31 mouse cellular contexts compared by ENCODE assay signal in the genomic region with DNA sequence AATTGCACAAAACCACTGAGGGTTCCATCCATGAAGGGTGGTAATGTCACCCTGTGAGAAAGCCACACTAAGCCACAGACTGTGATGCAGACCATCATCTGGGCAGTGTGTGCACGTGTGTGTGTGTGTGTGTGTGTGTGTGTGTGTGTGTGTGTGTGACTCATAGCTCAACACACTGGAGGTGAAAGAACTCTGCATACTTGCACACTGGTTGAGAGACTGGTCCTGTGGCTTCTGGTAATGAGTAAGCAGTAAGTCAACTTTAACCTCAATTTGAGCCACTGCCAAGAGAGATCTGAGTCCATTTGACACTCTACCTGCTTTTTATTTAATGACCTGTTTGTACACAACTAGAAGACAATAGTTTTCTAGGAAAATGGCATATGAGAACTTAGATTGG. TPM values are rescaled to one million over a fixed set of nuclear protein-coding genes. Genes with fewer than 3 reads are reported as not detected.
DNase-seq lines count a peak whose midpoint lies in the region; ATAC-seq and TF ChIP-seq lines count a peak whose summit lies in the region.
"Had no signal": no experiment of that assay in that cellular context is flagged by ENCODE, and none has a peak within 500 bp of the region (broad histone marks: within the 10 kb centered on the region; RNA-seq: fewer than 3 reads in every experiment).

No protein-coding gene starts in this region.

- H3K27ac ChIP-seq in limb, embryonic 11.5 days (replicated peaks; ENCODE audit: low read depth, low read length): no peak overlapping the region
- H3K27ac ChIP-seq in limb, embryonic 10.5 days: no peak overlapping the region
- no peak overlapping the region for H3K27ac ChIP-seq in stomach, postnatal 0 days (replicated peaks)
- H3K27ac ChIP-seq: embryonic facial prominence, embryonic 10.5 days; embryonic facial prominence, embryonic 15.5 days; forebrain, embryonic 13.5 days; hindbrain, embryonic 10.5 days; hindbrain, embryonic 15.5 days; layer of hippocampus, adult 2 months; midbrain, embryonic 12.5 days; neural tube, embryonic 12.5 days had no signal

- H3K9ac ChIP-seq in limb, embryonic 11.5 days (ENCODE audit: low read length): no peak overlapping the region
- H3K9ac ChIP-seq in stomach, postnatal 0 days (ENCODE audit: low read length): no peak overlapping the region
- H3K9ac ChIP-seq: embryonic facial prominence, embryonic 15.5 days; forebrain, embryonic 13.5 days; hindbrain, embryonic 15.5 days; midbrain, embryonic 12.5 days; neural tube, embryonic 12.5 days had no signal

- no peaks in the 10 kb centered on the region for H3K4me1 ChIP-seq in limb, embryonic 11.5 days (ENCODE audit: control insufficient read depth, insufficient read depth, low read length)
- no peaks in the 10 kb centered on the region for H3K4me1 ChIP-seq in limb, embryonic 10.5 days
- H3K4me1 ChIP-seq in stomach, postnatal 0 days (replicated peaks; ENCODE audit: control insufficient read depth, insufficient read depth): no peaks in the 10 kb centered on the region
- H3K4me1 ChIP-seq: embryonic facial prominence, embryonic 15.5 days; forebrain, embryonic 13.5 days; hindbrain, embryonic 10.5 days; megakaryocyte, embryonic 14.5 days; midbrain, embryonic 12.5 days; neural tube, embryonic 12.5 days had no signal

- H3K9me3 ChIP-seq in limb, embryonic 11.5 days (ENCODE audit: control insufficient read depth, low read length): no peaks in the 10 kb centered on the region
- H3K9me3 ChIP-seq in limb, embryonic 10.5 days (replicated peaks): no peaks in the 10 kb centered on the region
- no peaks in the 10 kb centered on the region for H3K9me3 ChIP-seq in stomach, postnatal 0 days (ENCODE audit: control insufficient read depth, low read length)
- H3K9me3 ChIP-seq: embryonic facial prominence, embryonic 10.5 days; embryonic facial prominence, embryonic 15.5 days; forebrain, embryonic 13.5 days; hindbrain, embryonic 10.5 days; hindbrain, embryonic 15.5 days; midbrain, embryonic 12.5 days; neural tube, embryonic 12.5 days had no signal

- H3K36me3 ChIP-seq in limb, embryonic 11.5 days (ENCODE audit: control insufficient read depth, insufficient read depth, low read length): no peaks in the 10 kb centered on the region
- H3K36me3 ChIP-seq in limb, embryonic 10.5 days: no peaks in the 10 kb centered on the region
- H3K36me3 ChIP-seq in stomach, postnatal 0 days (ENCODE audit: control insufficient read depth, insufficient read depth, low read length): no peaks in the 10 kb centered on the region
- H3K36me3 ChIP-seq: embryonic facial prominence, embryonic 10.5 days; embryonic facial prominence, embryonic 15.5 days; hindbrain, embryonic 10.5 days; hindbrain, embryonic 15.5 days; midbrain, embryonic 12.5 days; neural tube, embryonic 12.5 days had no signal

- 58% methylated on average over 1 of the region's 1 CpGs for WGBS in limb, embryonic 11.5 days
- 64% methylated on average over 1 of the region's 1 CpGs for WGBS in limb, embryonic 10.5 days
- WGBS in stomach, postnatal 0 days: 64% methylated on average over 1 of the region's 1 CpGs

- H3K4me2 ChIP-seq in limb, embryonic 11.5 days (ENCODE audit: low read depth, severe bottlenecking): no peak overlapping the region
- no peak overlapping the region for H3K4me2 ChIP-seq in stomach, postnatal 0 days (replicated peaks; ENCODE audit: low read depth)
- H3K4me2 ChIP-seq: embryonic facial prominence, embryonic 15.5 days; forebrain, embryonic 13.5 days; hindbrain, embryonic 15.5 days; liver, embryonic 11.5 days; midbrain, embryonic 12.5 days; neural tube, embryonic 12.5 days had no signal

- no peak for TF ChIP-seq EP300 in stomach, postnatal 0 days (optimal IDR thresholded peaks at IDR 0.05)

- H3K4me3 ChIP-seq in limb, embryonic 11.5 days (ENCODE audit: low read depth, low read length): no peak overlapping the region
- H3K4me3 ChIP-seq in limb, embryonic 10.5 days: no peak overlapping the region
- no peak overlapping the region for H3K4me3 ChIP-seq in stomach, postnatal 0 days (ENCODE audit: low read depth, low read length)
- H3K4me3 ChIP-seq: embryonic facial prominence, embryonic 10.5 days; embryonic facial prominence, embryonic 15.5 days; forebrain, embryonic 13.5 days; hindbrain, embryonic 10.5 days; hindbrain, embryonic 15.5 days; layer of hippocampus, adult 2 months; megakaryocyte, embryonic 14.5 days; midbrain, embryonic 12.5 days; myocyte; neural tube, embryonic 12.5 days had no signal

- DNase-seq in kidney, adult 11 months: peak; percentile 23
- no peak for DNase-seq in kidney, adult 18-20 months
- peak; percentile 9 for DNase-seq in limb, embryonic 11.5 days (ENCODE audit: low spot score)
- no peak for DNase-seq in limb, embryonic 10.5 days (ENCODE audit: low spot score)
- peak; percentile 15 for DNase-seq in urinary bladder, postnatal 25 days (ENCODE audit: low spot score)
- no peak for DNase-seq in urinary bladder, adult 2 months (ENCODE audit: low spot score)
- DNase-seq in stomach, postnatal 0 days (ENCODE audit: low spot score): peak; percentile 53
- DNase-seq in frontal cortex, postnatal 36 days (ENCODE audit: low spot score in 2 of 2): no peak
- DNase-seq: adrenal gland, postnatal 10 days; cerebellum, adult 8-10 months; cerebellum, postnatal 25 days; gastrocnemius, postnatal 14 days; heart, postnatal 14 days; left cerebral cortex, postnatal 4 days; lung, postnatal 4 days; thymus, postnatal 14 days had no signal

- ATAC-seq in limb, embryonic 11.5 days (ENCODE audit: insufficient number of reproducible peaks, low FRiP score, low TSS enrichment, low read depth): no peak
- ATAC-seq in stomach, postnatal 0 days (ENCODE audit: low FRiP score, low TSS enrichment): peak; percentile 87
- ATAC-seq: forebrain, embryonic 13.5 days; inflammation-experienced regulatory T-cells, adult 6 months; lung, postnatal 0 days had no signal

- H3K27me3 ChIP-seq in limb, embryonic 11.5 days (ENCODE audit: control insufficient read depth, insufficient read depth, low read length): no peaks in the 10 kb centered on the region
- no peaks in the 10 kb centered on the region for H3K27me3 ChIP-seq in limb, embryonic 10.5 days (ENCODE audit: low read depth, poor library complexity, severe bottlenecking)
- H3K27me3 ChIP-seq in stomach, postnatal 0 days (ENCODE audit: control insufficient read depth, insufficient read depth, low read length): no peaks in the 10 kb centered on the region
- H3K27me3 ChIP-seq: embryonic facial prominence, embryonic 15.5 days; forebrain, embryonic 13.5 days; hindbrain, embryonic 15.5 days; megakaryocyte, embryonic 14.5 days; midbrain, embryonic 12.5 days; neural tube, embryonic 12.5 days had no signal

- TF ChIP-seq CTCF in stomach, postnatal 0 days (IDR thresholded peaks at IDR 0.05; ENCODE audit: low read depth): no peak

RNA-seq across cellular contexts. Expression of gene Daw1, which starts 2.7 kb away (rescaled TPM):
- polyA plus RNA-seq in limb, embryonic 11.5 days (2014; fragmentation: Nextera tagmentation; extraction: Ambion mirVana): 0.11 TPM in 1 of 2 replicates, not detected in the other
- polyA plus RNA-seq in limb, embryonic 10.5 days (2016; fragmentation: Nextera tagmentation; extraction: Ambion mirVana): not detected in 2 replicates
- polyA plus RNA-seq in urinary bladder, adult 2 months (2012; rRNA removed): 2.5 and 4.4 TPM in 2 replicates
- polyA plus RNA-seq in stomach, postnatal 0 days (2015; fragmentation: Nextera tagmentation; extraction: Ambion mirVana): 0.12 and 0.18 TPM in 2 replicates
- polyA plus RNA-seq: embryonic facial prominence, embryonic 10.5 days; liver, embryonic 11.5 days; midbrain, embryonic 12.5 days; myocyte; neural tube, embryonic 12.5 days had no signal

RNA-seq across cellular contexts. Expression of gene Ccl20, which starts 40.3 kb away (rescaled TPM):
- polyA plus RNA-seq in limb, embryonic 11.5 days (2014; fragmentation: Nextera tagmentation; extraction: Ambion mirVana): not detected in 2 replicates
- polyA plus RNA-seq in limb, embryonic 10.5 days (2016; fragmentation: Nextera tagmentation; extraction: Ambion mirVana): not detected in 2 replicates
- polyA plus RNA-seq in urinary bladder, adult 2 months (2012; rRNA removed): not detected in 2 replicates
- polyA plus RNA-seq in stomach, postnatal 0 days (2015; fragmentation: Nextera tagmentation; extraction: Ambion mirVana): 6.2 and 15.2 TPM in 2 replicates
- polyA plus RNA-seq: embryonic facial prominence, embryonic 10.5 days; forebrain, embryonic 13.5 days; hindbrain, embryonic 15.5 days; midbrain, embryonic 12.5 days; midbrain, postnatal 0 days; myocyte; neural tube, embryonic 12.5 days; testis, adult 2 months had no signal

Comparison
In these comparisons a context has a peak if more than half of its experiments do, and no peak if none do; other contexts are left out.
1. DNase-seq: peak in kidney, adult 11 months (single experiment), limb, embryonic 11.5 days (single experiment), urinary bladder, postnatal 25 days (single experiment) and stomach, postnatal 0 days (single experiment); none in kidney, adult 18-20 months (single experiment), limb, embryonic 10.5 days (single experiment), urinary bladder, adult 2 months (single experiment) and frontal cortex, postnatal 36 days (0 of 2).